Mouse (Mus musculus) forebrain, embryonic 15.5 days (tissue): Measurements from ENCODE around the gene Psmc3ip. TPM values are rescaled to one million over a fixed set of nuclear protein-coding genes. Genes with fewer than 3 reads are reported as not detected.

Experiments used
- ATAC-seq: fragments of 200-750 bp; cut with Nextera tagmentation; replicated peaks from 2 replicates; pipeline ENCODE4 v1.8.0; 2017; ENCODE audit warnings: mild to moderate bottlenecking, moderate TSS enrichment, moderate library complexity
- H3K27ac ChIP-seq: fragments of 300-500 bp; sonication (generic); replicated peaks from 2 replicates; pipeline ENCODE4 v1.5.1; 2015; ENCODE audit warnings: mild to moderate bottlenecking, inconsistent platforms
- H3K27me3 ChIP-seq: fragments of 300-500 bp; sonication (generic); 2 replicates; pipeline ENCODE4 v1.6.1; 2015; ENCODE audit warnings: inconsistent platforms
- H3K36me3 ChIP-seq: fragments of 300-500 bp; sonication (generic); 2 replicates; pipeline ENCODE4 v1.6.1; 2015; ENCODE audit warnings: mild to moderate bottlenecking, inconsistent platforms
- H3K4me1 ChIP-seq: fragments of 300-500 bp; sonication (generic); 2 replicates; pipeline ENCODE4 v1.6.1; 2015; ENCODE audit warnings: inconsistent platforms
- H3K4me2 ChIP-seq: fragments of 300-500 bp; sonication (generic); replicated peaks from 2 replicates; pipeline ENCODE4 v1.6.1; 2015; ENCODE audit warnings: mild to moderate bottlenecking, inconsistent platforms
- H3K4me3 ChIP-seq: fragments of 300-500 bp; sonication (generic); 2 replicates; pipeline ENCODE4 v1.5.1; 2015; ENCODE audit warnings: mild to moderate bottlenecking, inconsistent platforms
- H3K9ac ChIP-seq: fragments of 300-500 bp; sonication (generic); replicated peaks from 2 replicates; pipeline ENCODE4 v1.6.1; 2015; ENCODE audit warnings: mild to moderate bottlenecking, inconsistent platforms
- H3K9me3 ChIP-seq: fragments of 300-500 bp; sonication (generic); 2 replicates; pipeline ENCODE4 v1.6.1; 2016; ENCODE audit warnings: inconsistent platforms
- WGBS: fragments of 180-500 bp; shearing (Covaris S2); methylation state at CpG from one replicate; pipeline ENCODE4 v1.1.7; 2015; ENCODE audit warnings: mixed read lengths; 5-methylcytosine and 5-hydroxymethylcytosine counted together
- polyA plus RNA-seq: library from polyadenylated mRNA; unstranded; fragments of >200 nt; fragmentation: Nextera tagmentation; extraction: Ambion mirVana; gene quantifications from 2 replicates; pipeline ENCODE4 v1.2.1, GENCODE M21; 2015

Psmc3ip gene
- polyA plus RNA-seq, 1 experiment from 2014 or later: 40.5 TPM

DNA sequence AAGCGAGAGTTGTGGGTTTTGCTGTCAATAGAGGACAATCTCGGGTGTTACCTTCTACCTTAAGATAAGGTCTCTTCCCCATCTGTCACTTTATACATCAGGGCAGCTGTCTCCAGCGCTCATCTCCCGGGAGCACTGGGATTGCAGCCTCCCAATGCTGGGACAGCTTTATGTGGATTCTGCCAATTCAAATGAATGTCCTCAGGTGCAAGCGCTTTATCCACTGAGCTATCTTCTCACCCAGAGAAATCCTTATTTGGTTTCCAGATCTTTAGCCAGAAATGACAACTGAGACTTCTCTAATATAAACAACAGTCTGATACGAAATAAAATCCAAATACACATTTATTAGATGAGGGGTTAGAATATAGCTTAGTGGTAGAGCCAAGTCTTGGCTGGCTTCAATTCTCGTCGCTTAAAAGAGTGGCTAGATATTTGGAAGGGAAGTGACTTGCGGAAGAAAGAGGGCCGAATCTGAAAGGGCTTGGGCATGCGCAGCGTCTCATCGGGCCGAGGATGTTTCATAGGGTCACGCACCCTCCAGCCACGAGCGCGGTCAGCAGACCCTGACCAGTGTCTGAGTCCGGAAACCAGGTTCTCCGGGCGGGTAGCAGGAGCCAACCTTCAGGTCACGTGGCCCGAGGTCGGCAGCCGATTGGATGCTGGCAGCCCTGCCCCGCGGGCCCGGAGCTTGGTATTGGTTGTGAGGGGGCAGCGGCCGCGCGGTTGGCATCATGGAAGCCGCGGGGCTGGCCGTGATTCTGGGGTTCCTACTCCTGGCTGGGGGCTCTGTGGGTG, 25.6 kb downstream of the Psmc3ip start, which contains the start of gene Naglu:
TSS of gene Naglu (plus strand) at position 622 of the 798 bp plus-strand sequence.
- peak; percentile 86 for ATAC-seq
- WGBS: 5% methylated on average over 35 of the region's 35 CpGs
- Histone ChIP-seq H3K4me1 (peaks cover 28% of the 10 kb centered on the region), H3K4me3 (peak within 1 kb of the TSS; percentile 77), H3K27me3 (no peaks in the 10 kb centered on the region), H3K4me2 (peak within 1 kb of the TSS; percentile 91), H3K9me3 (no peaks in the 10 kb centered on the region), H3K9ac (peak within 1 kb of the TSS; percentile 85), H3K27ac (peak within 1 kb of the TSS; percentile 64), H3K36me3 (no peaks in the 10 kb centered on the region)

DNA sequence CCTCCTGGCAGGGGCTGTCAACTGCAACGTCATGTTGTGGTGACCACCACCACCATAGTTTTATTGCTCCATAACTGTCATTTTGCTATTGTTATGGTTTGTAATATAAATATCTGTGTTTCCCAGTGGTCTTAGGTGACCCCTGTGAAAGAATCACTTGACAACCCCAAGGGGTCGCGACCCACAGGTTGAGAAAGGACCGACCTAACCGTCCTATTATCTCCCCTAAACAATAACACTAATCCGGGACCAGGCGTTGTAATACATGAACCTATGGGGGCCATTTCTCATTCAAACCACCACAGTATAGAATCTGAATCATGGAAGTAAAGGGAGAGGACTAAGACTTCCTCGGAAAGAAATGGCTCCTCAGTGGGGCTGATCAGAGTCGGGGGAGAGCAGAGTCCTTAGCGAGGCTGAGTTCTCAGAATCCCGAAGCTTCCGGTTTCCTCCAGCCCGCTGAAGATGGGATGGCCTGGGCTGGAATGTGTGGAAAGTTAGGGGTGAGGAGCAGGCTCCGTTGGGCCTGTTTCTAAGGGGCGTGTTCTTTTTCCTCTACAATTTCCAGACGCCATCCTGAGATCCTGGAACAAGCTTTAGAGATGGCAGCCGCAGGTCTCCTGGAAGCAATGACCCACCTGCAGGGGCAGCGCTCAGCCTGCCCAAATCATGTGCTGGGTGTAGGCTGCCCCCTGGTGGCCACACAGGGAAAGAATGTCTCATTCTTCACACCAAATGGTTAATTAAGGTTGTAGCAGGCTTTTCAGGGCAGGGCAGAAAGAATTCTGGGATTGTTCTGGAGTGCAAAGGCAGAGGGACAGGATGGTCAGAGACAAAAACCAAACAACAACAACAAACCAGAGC, 28.5 kb downstream of the Psmc3ip start:
- Histone ChIP-seq H3K36me3 (peaks cover 15% of the 10 kb centered on the region), H3K4me2 (peak overlapping the region; percentile 50), H3K9ac (peak overlapping the region; percentile 10; the same call in 1 of the 2 replicates), H3K4me1 (peaks cover 37% of the 10 kb centered on the region), H3K27me3 (no peaks in the 10 kb centered on the region), H3K27ac (no peak overlapping the region), H3K4me3 (peak overlapping the region; percentile 31), H3K9me3 (no peaks in the 10 kb centered on the region)
- 20% methylated on average over 18 of the region's 18 CpGs for WGBS
- no peak for ATAC-seq

- H3K9me3 ChIP-seq: no peaks in the 10 kb centered on the region
- no peak overlapping the region for H3K9ac ChIP-seq
- peaks cover 15% of the 10 kb centered on the region for H3K36me3 ChIP-seq
- no peak overlapping the region for H3K4me2 ChIP-seq
- WGBS: 92% methylated on average over 9 of the region's 9 CpGs
- no peak overlapping the region for H3K4me3 ChIP-seq
- no peak for ATAC-seq
- peaks cover 26% of the 10 kb centered on the region for H3K4me1 ChIP-seq
- no peaks in the 10 kb centered on the region for H3K27me3 ChIP-seq
- H3K27ac ChIP-seq: no peak overlapping the region
These were observed 30.2 kb downstream of the Psmc3ip start for GRCm38 (mm10) chr11:101065002-101065401.

- WGBS: 79% methylated on average over 4 of the region's 4 CpGs
- Histone ChIP-seq H3K4me1 (peaks cover 25% of the 10 kb centered on the region), H3K27me3 (no peaks in the 10 kb centered on the region), H3K4me3 (no peak overlapping the region), H3K9ac (peak overlapping the region; percentile 3; the same call in 1 of the 2 replicates), H3K9me3 (no peaks in the 10 kb centered on the region), H3K27ac (no peak overlapping the region; the same call in 1 of the 2 replicates), H3K36me3 (peaks cover 18% of the 10 kb centered on the region), H3K4me2 (no peak overlapping the region)
- no peak for ATAC-seq
These were observed 30.8 kb downstream of the Psmc3ip start for GRCm38 (mm10) chr11:101064462-101064861.

DNA sequence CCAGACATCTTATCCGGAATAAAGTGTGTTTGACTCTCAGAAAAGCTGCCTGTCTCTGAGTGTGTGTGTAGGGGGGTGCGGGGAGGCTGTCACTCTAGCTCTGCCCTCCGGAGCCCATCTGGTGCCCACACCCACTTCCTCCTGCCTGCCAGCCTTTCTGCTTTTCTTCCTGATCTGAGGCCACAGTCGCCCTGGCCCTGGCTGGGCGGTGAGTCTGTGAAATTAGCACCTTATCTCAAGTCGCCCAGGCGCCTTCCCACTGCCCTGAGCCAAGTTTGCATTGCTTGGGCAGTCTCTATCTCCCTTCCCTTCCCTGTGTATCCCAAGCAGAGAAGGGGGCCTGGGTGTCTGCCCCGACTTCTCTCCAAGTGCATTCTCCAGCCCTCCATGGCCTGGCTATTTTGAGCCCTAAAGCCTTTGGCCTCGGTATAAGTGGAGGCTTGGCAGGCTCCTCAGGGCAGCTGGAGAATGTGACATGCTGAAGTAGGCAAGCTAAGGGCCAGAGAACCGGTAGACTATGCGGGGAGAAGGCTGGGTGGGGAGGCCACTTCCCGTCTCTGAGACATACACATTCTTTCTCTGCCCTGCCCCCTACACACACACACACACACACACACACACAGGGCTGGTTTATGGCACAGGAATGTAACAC, 31.4 kb downstream of the Psmc3ip start:
- 64% methylated on average over 12 of the region's 12 CpGs for WGBS
- H3K27ac ChIP-seq: peak overlapping the region; percentile 59
- H3K9ac ChIP-seq: peak overlapping the region; percentile 3; the same call in 1 of the 2 replicates

DNA sequence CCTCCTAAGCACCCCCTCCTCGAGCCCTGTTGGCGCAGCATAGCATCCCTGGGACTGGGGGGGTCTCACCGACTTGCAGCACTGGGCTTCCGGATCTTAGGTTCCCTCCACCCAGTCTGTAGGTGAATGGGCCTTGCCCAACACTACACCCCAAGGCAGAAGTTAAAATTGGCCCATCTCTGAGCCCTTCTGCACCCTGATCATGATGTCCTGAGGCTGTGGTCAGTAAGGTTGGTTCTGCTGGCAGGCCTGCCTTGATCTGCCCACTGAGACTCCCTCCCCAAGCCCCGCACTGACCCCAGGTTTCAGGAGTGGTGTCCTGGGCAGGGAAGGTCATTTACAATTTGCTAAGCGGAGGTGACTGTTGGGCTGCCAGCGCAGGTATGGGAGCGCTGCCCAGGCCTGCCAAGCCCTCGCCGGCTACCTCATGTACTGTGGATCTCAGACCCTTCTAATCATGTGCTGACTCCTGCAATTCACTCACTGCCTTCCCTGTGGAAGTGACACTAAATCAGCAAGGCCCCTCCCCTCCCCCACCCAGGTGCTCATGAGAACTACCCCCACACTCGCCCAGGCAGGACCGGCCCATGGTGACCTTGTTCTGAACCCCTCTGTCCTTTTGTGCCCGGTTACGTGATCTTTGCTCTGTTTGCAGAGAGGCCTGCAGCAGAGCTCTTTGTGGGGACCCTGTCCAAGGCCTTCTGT, 32.1 kb downstream of the Psmc3ip start:
- H3K9ac ChIP-seq: no peak overlapping the region
- peaks cover 29% of the 10 kb centered on the region for H3K36me3 ChIP-seq
- H3K4me2 ChIP-seq: no peak overlapping the region
- peaks cover 20% of the 10 kb centered on the region for H3K4me1 ChIP-seq
- H3K4me3 ChIP-seq: no peak overlapping the region
- WGBS: 85% methylated on average over 14 of the region's 14 CpGs
- H3K27ac ChIP-seq: peak overlapping the region; percentile 59; the same call in 1 of the 2 replicates
- no peaks in the 10 kb centered on the region for H3K27me3 ChIP-seq
- ATAC-seq: no peak
- no peaks in the 10 kb centered on the region for H3K9me3 ChIP-seq

More for the DNA sequence above, 31.4 kb downstream of the Psmc3ip start:
- ATAC-seq: no peak
- Histone ChIP-seq H3K4me1 (peaks cover 20% of the 10 kb centered on the region), H3K27me3 (no peaks in the 10 kb centered on the region), H3K36me3 (peaks cover 23% of the 10 kb centered on the region), H3K9me3 (no peaks in the 10 kb centered on the region), H3K4me2 (no peak overlapping the region), H3K4me3 (no peak overlapping the region)

- Histone ChIP-seq H3K4me1 (peaks cover 18% of the 10 kb centered on the region), H3K36me3 (peaks cover 30% of the 10 kb centered on the region), H3K27me3 (no peaks in the 10 kb centered on the region), H3K27ac (no peak overlapping the region), H3K4me3 (no peak overlapping the region), H3K4me2 (no peak overlapping the region), H3K9ac (no peak overlapping the region), H3K9me3 (no peaks in the 10 kb centered on the region)
- no peak for ATAC-seq
- 75% methylated on average over 12 of the region's 12 CpGs for WGBS
These were observed 32.9 kb downstream of the Psmc3ip start for GRCm38 (mm10) chr11:101062165-101062884.

- no peak overlapping the region for H3K9ac ChIP-seq
- H3K9me3 ChIP-seq: no peaks in the 10 kb centered on the region
- no peak overlapping the region for H3K4me3 ChIP-seq
- ATAC-seq: no peak
- no peak overlapping the region for H3K27ac ChIP-seq
- no peaks in the 10 kb centered on the region for H3K27me3 ChIP-seq
- H3K36me3 ChIP-seq: peaks cover 41% of the 10 kb centered on the region
- 90% methylated on average over 5 of the region's 5 CpGs for WGBS
- peaks cover 10% of the 10 kb centered on the region for H3K4me1 ChIP-seq
- no peak overlapping the region for H3K4me2 ChIP-seq
These were observed 34.2 kb downstream of the Psmc3ip start for GRCm38 (mm10) chr11:101061049-101061448.

DNA sequence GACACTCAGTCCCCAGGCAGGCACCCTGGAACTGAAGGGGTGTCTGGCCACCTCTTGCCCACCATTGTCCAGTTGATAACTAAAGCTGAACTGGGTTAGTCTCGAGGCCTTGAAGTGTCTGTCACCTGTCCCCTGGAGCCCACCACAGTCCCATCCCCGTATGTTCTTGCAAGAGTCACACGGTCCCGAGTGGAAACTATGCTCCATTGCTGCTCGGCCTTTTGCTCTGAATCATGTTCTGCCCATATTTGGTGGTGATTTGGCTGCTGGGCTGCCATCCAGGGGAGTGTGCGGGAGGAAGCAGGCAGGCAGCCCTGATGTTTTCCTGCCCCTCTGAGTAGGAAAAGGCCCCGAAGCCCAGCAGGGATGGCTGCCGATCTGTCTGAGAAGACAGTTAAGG, 35.1 kb downstream of the Psmc3ip start:
- WGBS: 84% methylated on average over 8 of the region's 8 CpGs
- Histone ChIP-seq H3K27me3 (no peaks in the 10 kb centered on the region), H3K4me3 (no peak overlapping the region), H3K4me1 (peaks cover 10% of the 10 kb centered on the region), H3K36me3 (peaks cover 50% of the 10 kb centered on the region), H3K9me3 (no peaks in the 10 kb centered on the region), H3K27ac (peak overlapping the region; percentile 18; the same call in 1 of the 2 replicates), H3K9ac (no peak overlapping the region), H3K4me2 (no peak overlapping the region)
- ATAC-seq: no peak

DNA sequence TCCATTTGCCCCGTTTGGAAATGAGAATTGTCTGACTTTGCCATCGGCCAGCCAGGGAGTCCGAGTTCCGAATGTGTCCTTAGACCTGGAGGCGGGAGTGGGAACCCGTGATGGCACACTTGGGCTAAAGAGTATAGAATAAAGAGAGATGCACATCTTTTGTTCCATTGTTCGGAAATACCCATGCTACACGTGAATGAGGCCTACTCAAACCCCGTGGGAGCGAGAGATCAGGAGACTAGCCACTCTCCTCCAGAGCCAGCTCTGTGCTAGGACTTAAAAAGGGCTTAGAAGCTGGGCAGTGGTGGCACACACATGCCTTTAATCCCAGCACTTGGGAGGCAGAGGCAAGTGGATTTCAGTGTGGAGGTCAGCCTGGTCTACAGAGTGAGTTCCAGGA, 35.8 kb downstream of the Psmc3ip start:
- Histone ChIP-seq H3K9ac (no peak overlapping the region), H3K27me3 (no peaks in the 10 kb centered on the region), H3K4me3 (no peak overlapping the region), H3K4me1 (peaks cover 10% of the 10 kb centered on the region), H3K9me3 (no peaks in the 10 kb centered on the region), H3K4me2 (no peak overlapping the region), H3K36me3 (peaks cover 55% of the 10 kb centered on the region), H3K27ac (no peak overlapping the region)
- ATAC-seq: no peak
- 73% methylated on average over 10 of the region's 10 CpGs for WGBS

DNA sequence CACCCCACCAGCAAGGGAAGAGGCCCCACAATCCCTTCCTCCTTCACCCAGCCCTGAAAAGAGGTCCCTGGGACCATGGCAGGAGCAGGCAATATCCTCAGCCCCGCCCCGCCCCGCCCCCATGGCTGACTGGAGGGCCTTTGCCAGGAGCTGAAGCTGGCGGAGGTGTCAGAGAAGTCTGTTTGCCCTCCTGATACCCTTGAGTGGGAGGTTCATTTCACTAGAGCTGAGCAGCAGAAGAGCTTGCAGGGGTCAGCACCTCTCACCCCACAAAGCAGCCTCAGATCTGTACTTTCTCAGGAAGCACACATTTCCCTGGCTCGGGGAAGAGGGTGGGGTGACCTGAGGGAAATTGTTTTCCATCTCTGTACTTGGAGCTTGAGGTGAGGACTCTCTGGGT, 36.5 kb downstream of the Psmc3ip start:
- H3K4me1 ChIP-seq: peaks cover 6% of the 10 kb centered on the region
- ATAC-seq: no peak
- 85% methylated on average over 5 of the region's 5 CpGs for WGBS

More for the DNA sequence above, 36.5 kb downstream of the Psmc3ip start:
- no peaks in the 10 kb centered on the region for H3K27me3 ChIP-seq
- no peak overlapping the region for H3K4me3 ChIP-seq
- H3K9me3 ChIP-seq: no peaks in the 10 kb centered on the region
- H3K4me2 ChIP-seq: no peak overlapping the region
- no peak overlapping the region for H3K27ac ChIP-seq
- H3K9ac ChIP-seq: no peak overlapping the region
- H3K36me3 ChIP-seq: peaks cover 56% of the 10 kb centered on the region
